Mouse (Mus musculus) testis, adult 2 months (tissue): ENCODE measurements at regions not wholly inside any gene's neighbourhood (a gene's known extent, or its start where the extent isn't known, plus 50 kb on each side); places are given as distances from the start of the nearest gene placed in this dataset.

Experiments
- H3K27ac ChIP-seq: fragments of 200-500 bp; 2 replicates; pipeline ENCODE4 v1.5.1; 2012; ENCODE audit warnings: low read depth, low read length; ENCODE audit not compliant: control insufficient read depth, insufficient read depth
- H3K27me3 ChIP-seq: fragments of 200-500 bp; 2 replicates; pipeline ENCODE4 v1.6.1; 2012; ENCODE audit warnings: mild to moderate bottlenecking, low read length, moderate library complexity; ENCODE audit not compliant: control insufficient read depth, insufficient read depth
- H3K36me3 ChIP-seq: fragments of 200-500 bp; 2 replicates; pipeline ENCODE4 v1.6.1; 2012; ENCODE audit warnings: mild to moderate bottlenecking, low read length; ENCODE audit not compliant: control insufficient read depth, insufficient read depth
- H3K4me1 ChIP-seq: fragments of 200-500 bp; 2 replicates; pipeline ENCODE4 v1.6.1; 2012; ENCODE audit warnings: low read length; ENCODE audit not compliant: control insufficient read depth, insufficient read depth
- H3K4me3 ChIP-seq: fragments of 200-500 bp; 2 replicates; pipeline ENCODE4 v1.5.1; 2012; ENCODE audit warnings: low read depth, mild to moderate bottlenecking, low read length, moderate library complexity, mixed read lengths; ENCODE audit not compliant: control insufficient read depth
- CTCF ChIP-seq: fragments of 200-500 bp; IDR thresholded peaks from 2 replicates; pipeline ENCODE4 v1.5.1; 2012; ENCODE audit warnings: low read depth, mild to moderate bottlenecking, inconsistent platforms, low read length, moderate library complexity; ENCODE audit not compliant: control insufficient read depth, insufficient read depth, insufficient replicate concordance
- POLR2A ChIP-seq: fragments of 200-500 bp; IDR thresholded peaks from 2 replicates; pipeline ENCODE4 v1.6.1; 2012; ENCODE audit warnings: low read depth, mild to moderate bottlenecking, inconsistent platforms, low read length, moderate library complexity; ENCODE audit not compliant: control insufficient read depth

DNA sequence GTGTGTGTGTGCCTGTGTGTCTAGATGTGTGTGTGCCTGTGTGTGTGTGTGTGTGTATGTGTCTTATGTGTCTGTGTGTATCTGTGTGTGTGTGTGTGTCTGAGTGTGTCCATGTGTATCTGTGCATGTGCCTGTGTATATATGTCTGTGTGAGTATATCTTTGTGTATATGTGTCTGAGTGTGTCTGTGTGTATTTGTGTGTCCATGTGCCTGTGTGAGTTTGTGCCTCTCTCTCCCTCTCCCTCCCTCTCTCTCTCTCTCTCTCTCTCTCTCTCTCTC, 234.7 kb downstream of the Cd83 start:
- no peaks in the 10 kb centered on the region for H3K36me3 ChIP-seq
- no peaks in the 10 kb centered on the region for H3K4me1 ChIP-seq
- H3K27ac ChIP-seq = no peak overlapping the region
- no peaks in the 10 kb centered on the region for H3K27me3 ChIP-seq
- no peak overlapping the region for H3K4me3 ChIP-seq
- TF ChIP-seq POLR2A (no peak), CTCF (no peak)

DNA sequence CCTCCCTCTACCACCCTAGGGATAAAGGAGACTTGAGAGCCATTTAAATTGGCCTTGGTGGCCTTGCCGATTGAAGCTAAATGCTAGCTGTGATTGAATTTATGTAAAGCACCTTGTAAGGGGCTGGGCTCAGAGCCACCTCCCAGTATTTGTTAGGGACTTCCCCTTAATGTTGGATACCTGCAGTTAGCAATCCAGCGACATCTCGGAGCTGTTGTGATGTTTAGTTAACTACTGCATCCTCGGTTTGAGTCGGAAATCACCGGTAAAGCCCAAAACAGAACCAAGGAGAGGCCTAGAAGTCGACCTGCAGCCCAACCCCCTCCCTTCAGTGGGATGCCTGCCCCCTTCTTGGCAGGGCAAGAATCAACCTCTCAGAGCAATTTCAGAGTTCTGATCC, 236.3 kb downstream of the Cd83 start:
- H3K27me3 ChIP-seq = no peaks in the 10 kb centered on the region
- no peak overlapping the region for H3K27ac ChIP-seq
- H3K36me3 ChIP-seq = no peaks in the 10 kb centered on the region
- H3K4me3 ChIP-seq = no peak overlapping the region
- TF ChIP-seq POLR2A = no peak
- no peak for TF ChIP-seq CTCF
- H3K4me1 ChIP-seq = no peaks in the 10 kb centered on the region

DNA sequence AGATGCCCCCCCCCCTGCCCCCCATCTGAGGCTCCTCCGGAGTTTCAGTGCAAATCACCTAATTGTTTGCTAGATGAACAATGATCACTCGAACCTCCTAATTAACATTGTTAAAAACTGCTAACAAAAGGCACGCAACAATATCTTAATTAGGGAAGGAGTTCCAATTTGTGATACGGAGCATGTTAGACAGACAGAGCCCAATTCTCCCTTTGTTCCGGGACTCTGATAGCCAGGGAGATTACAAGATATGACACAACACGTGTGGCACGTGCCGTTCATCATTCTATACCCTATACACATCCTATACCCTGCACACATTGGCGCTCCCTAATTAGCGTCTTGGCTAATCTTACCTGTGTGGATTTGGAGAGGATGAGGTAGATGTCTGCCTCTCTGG, 237.5 kb downstream of the Cd83 start:
- Histone ChIP-seq H3K4me3 (no peak overlapping the region), H3K4me1 (no peaks in the 10 kb centered on the region), H3K36me3 (no peaks in the 10 kb centered on the region), H3K27ac (no peak overlapping the region), H3K27me3 (no peaks in the 10 kb centered on the region)
- TF ChIP-seq CTCF (no peak), POLR2A (no peak)

DNA sequence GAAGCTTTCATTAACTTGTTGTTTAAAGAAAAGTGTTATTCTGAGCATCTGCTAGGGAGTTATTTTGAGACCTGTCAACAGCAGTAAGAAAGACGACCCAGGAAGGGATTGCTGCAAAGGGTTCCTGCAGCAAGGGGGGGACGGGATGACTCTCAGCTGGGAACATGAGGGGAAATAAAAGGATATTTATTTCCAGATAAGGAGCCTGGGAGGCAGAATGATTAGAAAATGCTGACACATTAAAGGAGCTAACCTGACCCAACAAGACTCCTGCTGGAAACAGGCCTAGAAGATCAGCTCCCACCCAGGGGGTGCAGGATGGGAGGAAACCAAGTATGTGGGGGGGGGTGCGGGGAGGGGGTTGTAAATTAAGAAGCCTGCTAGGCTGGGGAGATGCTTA, 240.0 kb downstream of the Cd83 start:
- no peaks in the 10 kb centered on the region for H3K4me1 ChIP-seq
- H3K36me3 ChIP-seq = no peaks in the 10 kb centered on the region
- no peaks in the 10 kb centered on the region for H3K27me3 ChIP-seq

DNA sequence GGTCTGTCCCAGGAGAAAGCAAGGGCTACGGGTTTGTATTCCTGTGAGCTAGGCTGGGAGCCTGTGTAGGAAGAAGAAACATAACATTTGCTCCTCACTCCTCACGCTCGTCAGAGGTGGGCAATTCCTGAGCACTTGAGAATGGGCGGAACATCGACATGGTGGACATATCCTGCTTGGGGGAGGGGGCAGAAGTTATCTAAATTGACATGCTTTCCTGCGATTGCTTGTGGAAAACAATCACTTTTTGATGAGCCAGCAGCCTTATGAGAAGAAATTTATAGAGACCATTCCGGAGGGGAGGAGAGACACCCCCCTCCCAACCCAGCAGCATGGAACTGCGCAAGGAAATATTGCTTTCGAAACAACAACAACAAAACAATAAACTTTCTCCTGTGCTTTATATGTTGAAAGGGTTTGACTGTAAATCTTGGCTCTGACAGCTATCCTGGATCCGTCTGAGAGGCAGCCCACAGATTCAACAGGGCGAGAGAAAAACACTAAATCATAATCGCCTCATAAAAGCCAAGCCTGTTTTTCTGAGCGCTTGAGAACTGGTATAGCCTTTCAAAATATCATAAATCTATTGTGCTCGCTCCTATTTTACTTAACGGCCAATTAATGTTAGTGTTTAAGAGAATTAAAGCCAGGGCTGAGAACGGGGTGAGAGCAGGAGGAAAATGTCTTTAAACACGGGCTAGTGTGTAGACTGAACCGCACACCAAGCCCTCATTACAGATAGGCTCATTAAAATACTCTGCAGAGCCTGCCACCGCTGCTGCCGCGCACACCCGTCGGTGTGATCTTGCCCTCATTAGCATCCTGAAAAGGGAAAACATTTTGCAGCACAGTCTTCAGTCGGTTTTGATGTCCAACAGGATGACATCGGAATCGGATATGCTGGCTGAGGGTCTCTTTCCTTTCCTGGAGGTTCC, 242.0 kb downstream of the Cd83 start:
- no peaks in the 10 kb centered on the region for H3K27me3 ChIP-seq
- H3K4me1 ChIP-seq = no peaks in the 10 kb centered on the region
- H3K27ac ChIP-seq = no peak overlapping the region
- H3K4me3 ChIP-seq = no peak overlapping the region
- TF ChIP-seq CTCF = no peak
- no peak for TF ChIP-seq POLR2A
- no peaks in the 10 kb centered on the region for H3K36me3 ChIP-seq

More for the DNA sequence above, 240.0 kb downstream of the Cd83 start:
- no peak for TF ChIP-seq POLR2A
- no peak for TF ChIP-seq CTCF
- no peak overlapping the region for H3K27ac ChIP-seq
- no peak overlapping the region for H3K4me3 ChIP-seq

DNA sequence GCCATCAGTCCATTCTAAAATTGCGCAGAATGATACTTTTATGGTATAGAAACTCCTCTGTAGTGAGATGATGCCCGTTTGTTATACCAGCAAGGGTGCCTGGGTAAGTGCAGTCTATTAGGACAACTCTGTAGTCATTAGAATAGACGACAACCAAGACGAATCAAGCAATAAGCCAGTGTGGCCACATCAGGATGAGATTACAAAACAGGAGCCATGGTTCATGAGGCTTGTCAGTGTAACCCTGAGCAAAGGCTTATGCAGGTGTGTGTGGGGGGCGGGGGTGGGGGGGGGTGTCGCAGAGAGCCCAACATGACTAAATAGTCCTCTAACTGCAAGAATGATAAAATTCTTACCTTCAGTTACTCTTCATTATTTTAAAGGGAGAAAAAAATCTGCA, 243.5 kb downstream of the Cd83 start:
- Histone ChIP-seq H3K27ac (no peak overlapping the region), H3K36me3 (no peaks in the 10 kb centered on the region), H3K4me1 (no peaks in the 10 kb centered on the region), H3K4me3 (no peak overlapping the region), H3K27me3 (no peaks in the 10 kb centered on the region)
- TF ChIP-seq CTCF = no peak
- no peak for TF ChIP-seq POLR2A

DNA sequence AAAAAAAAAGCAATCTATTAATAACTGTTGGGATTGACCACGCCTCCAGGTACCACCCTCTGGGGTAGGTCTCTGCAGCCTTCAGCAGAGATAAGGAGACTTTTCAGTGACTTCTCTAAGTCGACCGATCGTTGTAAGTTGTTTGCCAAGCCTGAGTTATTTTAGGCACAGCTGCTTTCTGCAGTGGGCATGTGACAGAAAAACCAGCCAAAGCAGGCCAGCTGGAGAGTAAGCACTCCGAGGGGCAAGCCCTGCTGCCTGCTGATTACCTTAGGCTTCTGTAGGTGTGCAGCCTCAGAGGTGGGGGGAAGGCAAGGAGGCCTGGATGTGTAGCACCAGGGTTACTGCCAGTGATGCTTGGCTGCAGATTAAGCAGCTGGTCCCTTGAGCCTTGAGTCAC, 246.0 kb downstream of the Cd83 start:
- TF ChIP-seq CTCF = no peak
- no peak for TF ChIP-seq POLR2A
- Histone ChIP-seq H3K27me3 (no peaks in the 10 kb centered on the region), H3K27ac (no peak overlapping the region), H3K36me3 (no peaks in the 10 kb centered on the region), H3K4me1 (no peaks in the 10 kb centered on the region), H3K4me3 (no peak overlapping the region)
